Mouse (Mus musculus): ENCODE data around the gene Isca2. TPM values are rescaled to one million over a fixed set of nuclear protein-coding genes. Genes with fewer than 3 reads are reported as not detected.
A peak's percentile ranks its signal among the peaks of the same experiment; 100 is the strongest.

Gene Isca2
- polyA plus RNA-seq, 1 experiment, result 64.2 TPM

- Histone ChIP-seq H3K27ac (ENCODE audit: control insufficient read depth, insufficient read depth, low read length) (no peak overlapping the region), H3K4me1 (replicated peaks; ENCODE audit: control insufficient read depth, insufficient read depth, low read length) (peaks cover 12% of the 10 kb centered on the region), H3K4me3 (ENCODE audit: control insufficient read depth, insufficient read depth, low read length) (no peak overlapping the region), H3K36me3 (ENCODE audit: control insufficient read depth, insufficient read depth, low read length) (no peaks in the 10 kb centered on the region), H3K27me3 (ENCODE audit: control insufficient read depth, insufficient read depth, low read length) (no peaks in the 10 kb centered on the region)
- TF ChIP-seq POLR2A (IDR thresholded peaks at IDR 0.05; ENCODE audit: control insufficient read depth, extremely low read depth, insufficient read depth, low read length, poor library complexity) (no peak), CTCF (IDR thresholded peaks at IDR 0.05; ENCODE audit: borderline replicate concordance, control insufficient read depth, extremely low read depth, insufficient read depth, low read length, poor library complexity) (no peak)
- no peak for DNase-seq
Observed at GRCm38 (mm10) chr12:84776229-84776628, 3.2 kb downstream of the Isca2 start.

- no peak for TF ChIP-seq POLR2A (IDR thresholded peaks at IDR 0.05; ENCODE audit: control insufficient read depth, extremely low read depth, insufficient read depth, low read length, poor library complexity)
- peak; percentile 91 for TF ChIP-seq CTCF (IDR thresholded peaks at IDR 0.05; ENCODE audit: borderline replicate concordance, control insufficient read depth, extremely low read depth, insufficient read depth, low read length, poor library complexity)
- 34% methylated on average over 25 of the region's 25 CpGs for WGBS
- H3K27me3 ChIP-seq (ENCODE audit: control insufficient read depth, insufficient read depth, low read length), result no peaks in the 10 kb centered on the region
- H3K27ac ChIP-seq (ENCODE audit: control insufficient read depth, insufficient read depth, low read length), result no peak overlapping the region
- peak; percentile 82 for DNase-seq
- H3K4me3 ChIP-seq (ENCODE audit: control insufficient read depth, insufficient read depth, low read length), result no peak overlapping the region
- peaks cover 4% of the 10 kb centered on the region; the same call in 1 of the 2 replicates for H3K4me1 ChIP-seq (replicated peaks; ENCODE audit: control insufficient read depth, insufficient read depth, low read length)
- H3K36me3 ChIP-seq (ENCODE audit: control insufficient read depth, insufficient read depth, low read length), result no peaks in the 10 kb centered on the region
Observed at GRCm38 (mm10) chr12:84784604-84785381, 11.7 kb downstream of the Isca2 start.

GRCm38 (mm10) chr12:84786091-84786490, 13.0 kb downstream of the Isca2 start:
- WGBS, result 83% methylated on average over 5 of the region's 5 CpGs
- TF ChIP-seq CTCF (IDR thresholded peaks at IDR 0.05; ENCODE audit: borderline replicate concordance, control insufficient read depth, extremely low read depth, insufficient read depth, low read length, poor library complexity) (no peak), POLR2A (IDR thresholded peaks at IDR 0.05; ENCODE audit: control insufficient read depth, extremely low read depth, insufficient read depth, low read length, poor library complexity) (no peak)
- Histone ChIP-seq H3K36me3 (ENCODE audit: control insufficient read depth, insufficient read depth, low read length) (no peaks in the 10 kb centered on the region), H3K4me1 (replicated peaks; ENCODE audit: control insufficient read depth, insufficient read depth, low read length) (peaks cover 4% of the 10 kb centered on the region; the same call in 1 of the 2 replicates), H3K27ac (ENCODE audit: control insufficient read depth, insufficient read depth, low read length) (no peak overlapping the region), H3K27me3 (ENCODE audit: control insufficient read depth, insufficient read depth, low read length) (no peaks in the 10 kb centered on the region), H3K4me3 (ENCODE audit: control insufficient read depth, insufficient read depth, low read length) (no peak overlapping the region)
- no peak for DNase-seq

GRCm38 (mm10) chr12:84790853-84791252, 17.8 kb downstream of the Isca2 start:
- H3K27me3 ChIP-seq (ENCODE audit: control insufficient read depth, insufficient read depth, low read length), result no peaks in the 10 kb centered on the region
- H3K36me3 ChIP-seq (ENCODE audit: control insufficient read depth, insufficient read depth, low read length), result no peaks in the 10 kb centered on the region
- no peak overlapping the region for H3K27ac ChIP-seq (ENCODE audit: control insufficient read depth, insufficient read depth, low read length)
- WGBS, result 74% methylated on average over 10 of the region's 10 CpGs
- TF ChIP-seq CTCF (IDR thresholded peaks at IDR 0.05; ENCODE audit: borderline replicate concordance, control insufficient read depth, extremely low read depth, insufficient read depth, low read length, poor library complexity), result no peak
- no peak overlapping the region for H3K4me3 ChIP-seq (ENCODE audit: control insufficient read depth, insufficient read depth, low read length)
- no peak for DNase-seq
- no peaks in the 10 kb centered on the region for H3K4me1 ChIP-seq (replicated peaks; ENCODE audit: control insufficient read depth, insufficient read depth, low read length)

GRCm38 (mm10) chr12:84792629-84793028, 19.6 kb downstream of the Isca2 start:
- Histone ChIP-seq H3K36me3 (ENCODE audit: control insufficient read depth, insufficient read depth, low read length) (no peaks in the 10 kb centered on the region), H3K4me3 (ENCODE audit: control insufficient read depth, insufficient read depth, low read length) (no peak overlapping the region), H3K27me3 (ENCODE audit: control insufficient read depth, insufficient read depth, low read length) (no peaks in the 10 kb centered on the region), H3K27ac (ENCODE audit: control insufficient read depth, insufficient read depth, low read length) (no peak overlapping the region), H3K4me1 (replicated peaks; ENCODE audit: control insufficient read depth, insufficient read depth, low read length) (no peaks in the 10 kb centered on the region)
- no peak for TF ChIP-seq POLR2A (IDR thresholded peaks at IDR 0.05; ENCODE audit: control insufficient read depth, extremely low read depth, insufficient read depth, low read length, poor library complexity)
- TF ChIP-seq CTCF (IDR thresholded peaks at IDR 0.05; ENCODE audit: borderline replicate concordance, control insufficient read depth, extremely low read depth, insufficient read depth, low read length, poor library complexity), result no peak
- no peak for DNase-seq
- 93% methylated on average over 4 of the region's 4 CpGs for WGBS

- Histone ChIP-seq H3K4me1 (replicated peaks; ENCODE audit: control insufficient read depth, insufficient read depth, low read length) (no peaks in the 10 kb centered on the region), H3K27ac (ENCODE audit: control insufficient read depth, insufficient read depth, low read length) (no peak overlapping the region), H3K36me3 (ENCODE audit: control insufficient read depth, insufficient read depth, low read length) (no peaks in the 10 kb centered on the region), H3K4me3 (ENCODE audit: control insufficient read depth, insufficient read depth, low read length) (no peak overlapping the region), H3K27me3 (ENCODE audit: control insufficient read depth, insufficient read depth, low read length) (no peaks in the 10 kb centered on the region)
- no peak for TF ChIP-seq CTCF (IDR thresholded peaks at IDR 0.05; ENCODE audit: borderline replicate concordance, control insufficient read depth, extremely low read depth, insufficient read depth, low read length, poor library complexity)
- no peak for TF ChIP-seq POLR2A (IDR thresholded peaks at IDR 0.05; ENCODE audit: control insufficient read depth, extremely low read depth, insufficient read depth, low read length, poor library complexity)
- DNase-seq, result no peak
- WGBS, result 96% methylated on average over 8 of the region's 8 CpGs
Observed at GRCm38 (mm10) chr12:84794647-84795046, 21.6 kb downstream of the Isca2 start.

Data from thymus, adult 2 months (tissue).